Mouse (Mus musculus) lung, adult 2 months (tissue): Measurements from ENCODE around the gene Kri1.

Experiments
- CTCF ChIP-seq: fragments of 200-500 bp; IDR thresholded peaks from 2 replicates; pipeline ENCODE4 v1.5.1; 2011; ENCODE audit warnings: mild to moderate bottlenecking, low read length, control low read depth; ENCODE audit not compliant: insufficient read depth
- POLR2A ChIP-seq: fragments of 200-500 bp; IDR thresholded peaks from 2 replicates; pipeline ENCODE4 v1.6.1; 2011; ENCODE audit warnings: low read depth, mild to moderate bottlenecking, control low read depth, low read length, borderline replicate concordance; ENCODE audit errors: extremely low read depth

GRCm38 (mm10) chr9:21321513-21321835 lies 33.7 kb upstream of the Kri1 start:
- no peak for TF ChIP-seq CTCF
- TF ChIP-seq POLR2A = 0 out of 2 replicates have a peak, but pooled peaks have one; percentile 1
